Mouse (Mus musculus): ENCODE measurements at regions not wholly inside any gene's neighbourhood (a gene's known extent, or its start where the extent isn't known, plus 50 kb on each side); places are given as distances from the start of the nearest gene placed in this dataset.

GRCm38 (mm10) chr2:166261065-166261464 lies 105.6 kb upstream of the Sulf2 start:
- DNase-seq (ENCODE audit: low read depth) = peak; percentile 64
- TF ChIP-seq POLR2A (IDR thresholded peaks at IDR 0.05; ENCODE audit: borderline replicate concordance, extremely low read depth, insufficient read depth, insufficient read length, poor library complexity, severe bottlenecking) (no peak), CTCF (IDR thresholded peaks at IDR 0.05; ENCODE audit: borderline replicate concordance, extremely low read depth, insufficient read depth, insufficient read length) (no peak)

- TF ChIP-seq POLR2A (IDR thresholded peaks at IDR 0.05; ENCODE audit: borderline replicate concordance, extremely low read depth, insufficient read depth, insufficient read length, poor library complexity, severe bottlenecking) = no peak
- TF ChIP-seq CTCF (IDR thresholded peaks at IDR 0.05; ENCODE audit: borderline replicate concordance, extremely low read depth, insufficient read depth, insufficient read length) = no peak
- peak; percentile 74 for DNase-seq (ENCODE audit: low read depth)
Measured at GRCm38 (mm10) chr2:166258771-166259180, 103.3 kb upstream of the Sulf2 start.

- no peak for DNase-seq (ENCODE audit: low read depth)
- TF ChIP-seq POLR2A (IDR thresholded peaks at IDR 0.05; ENCODE audit: borderline replicate concordance, extremely low read depth, insufficient read depth, insufficient read length, poor library complexity, severe bottlenecking) (no peak), CTCF (IDR thresholded peaks at IDR 0.05; ENCODE audit: borderline replicate concordance, extremely low read depth, insufficient read depth, insufficient read length) (no peak)
Measured at GRCm38 (mm10) chr2:166257666-166258065, 102.2 kb upstream of the Sulf2 start.

- no peak for DNase-seq (ENCODE audit: low read depth)
- TF ChIP-seq POLR2A (IDR thresholded peaks at IDR 0.05; ENCODE audit: borderline replicate concordance, extremely low read depth, insufficient read depth, insufficient read length, poor library complexity, severe bottlenecking) (no peak), CTCF (IDR thresholded peaks at IDR 0.05; ENCODE audit: borderline replicate concordance, extremely low read depth, insufficient read depth, insufficient read length) (no peak)
Measured at GRCm38 (mm10) chr2:166256193-166256592, 100.7 kb upstream of the Sulf2 start.

- TF ChIP-seq POLR2A (IDR thresholded peaks at IDR 0.05; ENCODE audit: borderline replicate concordance, extremely low read depth, insufficient read depth, insufficient read length, poor library complexity, severe bottlenecking) = no peak
- peak; percentile 0; the same call in 1 of the 2 replicates for TF ChIP-seq CTCF (IDR thresholded peaks at IDR 0.05; ENCODE audit: borderline replicate concordance, extremely low read depth, insufficient read depth, insufficient read length)
- DNase-seq (ENCODE audit: low read depth) = no peak
Measured at GRCm38 (mm10) chr2:166254581-166254980, 99.1 kb upstream of the Sulf2 start.

GRCm38 (mm10) chr2:166252107-166252506 lies 96.6 kb upstream of the Sulf2 start:
- no peak for DNase-seq (ENCODE audit: low read depth)
- no peak for TF ChIP-seq POLR2A (IDR thresholded peaks at IDR 0.05; ENCODE audit: borderline replicate concordance, extremely low read depth, insufficient read depth, insufficient read length, poor library complexity, severe bottlenecking)
- TF ChIP-seq CTCF (IDR thresholded peaks at IDR 0.05; ENCODE audit: borderline replicate concordance, extremely low read depth, insufficient read depth, insufficient read length) = no peak

GRCm38 (mm10) chr2:166251421-166251820 lies 96.0 kb upstream of the Sulf2 start:
- DNase-seq (ENCODE audit: low read depth) = no peak
- no peak for TF ChIP-seq CTCF (IDR thresholded peaks at IDR 0.05; ENCODE audit: borderline replicate concordance, extremely low read depth, insufficient read depth, insufficient read length)
- no peak for TF ChIP-seq POLR2A (IDR thresholded peaks at IDR 0.05; ENCODE audit: borderline replicate concordance, extremely low read depth, insufficient read depth, insufficient read length, poor library complexity, severe bottlenecking)

GRCm38 (mm10) chr2:166250571-166250970 lies 95.1 kb upstream of the Sulf2 start:
- DNase-seq (ENCODE audit: low read depth) = no peak
- no peak for TF ChIP-seq CTCF (IDR thresholded peaks at IDR 0.05; ENCODE audit: borderline replicate concordance, extremely low read depth, insufficient read depth, insufficient read length)
- TF ChIP-seq POLR2A (IDR thresholded peaks at IDR 0.05; ENCODE audit: borderline replicate concordance, extremely low read depth, insufficient read depth, insufficient read length, poor library complexity, severe bottlenecking) = no peak

GRCm38 (mm10) chr2:166249338-166249950 lies 94.0 kb upstream of the Sulf2 start:
- DNase-seq (ENCODE audit: low read depth) = peak; percentile 67
- TF ChIP-seq POLR2A (IDR thresholded peaks at IDR 0.05; ENCODE audit: borderline replicate concordance, extremely low read depth, insufficient read depth, insufficient read length, poor library complexity, severe bottlenecking) (no peak), CTCF (IDR thresholded peaks at IDR 0.05; ENCODE audit: borderline replicate concordance, extremely low read depth, insufficient read depth, insufficient read length) (no peak)

GRCm38 (mm10) chr2:166246401-166247189 lies 91.1 kb upstream of the Sulf2 start:
- no peak for DNase-seq (ENCODE audit: low read depth)
- TF ChIP-seq POLR2A (IDR thresholded peaks at IDR 0.05; ENCODE audit: borderline replicate concordance, extremely low read depth, insufficient read depth, insufficient read length, poor library complexity, severe bottlenecking) (no peak), CTCF (IDR thresholded peaks at IDR 0.05; ENCODE audit: borderline replicate concordance, extremely low read depth, insufficient read depth, insufficient read length) (no peak)

GRCm38 (mm10) chr2:166245219-166245618 lies 89.8 kb upstream of the Sulf2 start:
- TF ChIP-seq POLR2A (IDR thresholded peaks at IDR 0.05; ENCODE audit: borderline replicate concordance, extremely low read depth, insufficient read depth, insufficient read length, poor library complexity, severe bottlenecking) (no peak), CTCF (IDR thresholded peaks at IDR 0.05; ENCODE audit: borderline replicate concordance, extremely low read depth, insufficient read depth, insufficient read length) (no peak)

More at GRCm38 (mm10) chr2:166245219-166245618, 89.8 kb upstream of the Sulf2 start:
- no peak for DNase-seq (ENCODE audit: low read depth)

Data from brain, embryonic 14.5 days (tissue).